Mouse (Mus musculus): ENCODE measurements at regions not wholly inside any gene's neighbourhood (a gene's known extent, or its start where the extent isn't known, plus 50 kb on each side); places are given as distances from the start of the nearest gene placed in this dataset.

- no peak for TF ChIP-seq CTCF (IDR thresholded peaks at IDR 0.05; ENCODE audit: low read depth)
- no peak for TF ChIP-seq EP300 (IDR thresholded peaks at IDR 0.05; ENCODE audit: low read depth)
Measured at GRCm38 (mm10) chr5:73740766-73741165, 89.6 kb downstream of the Spata18 start.
